Mouse (Mus musculus) MEL (cell line): Measurements from ENCODE around the gene Wfs1. TPM values are rescaled to one million over a fixed set of nuclear protein-coding genes. Genes with fewer than 3 reads are reported as not detected.

Experiments
- DNase-seq: peaks from one replicate; pipeline ENCODE4 v3.0.0; 2011; ENCODE audit warnings: low read depth, low spot score
- H3K27ac ChIP-seq: 2 replicates; pipeline ENCODE4 v1.5.1; 2012; ENCODE audit warnings: low read depth, mild to moderate bottlenecking, control low read depth, low read length, moderate library complexity; ENCODE audit not compliant: control insufficient read depth
- H3K27me3 ChIP-seq, 2 experiments: fragments of 150-350 bp in 1 of 2; sonication (generic) in 1 of 2; 2 replicates each; pipeline ENCODE4 v1.6.1; 2012; ENCODE audit warnings: low read length in 2 of 2, mild to moderate bottlenecking in 2 of 2, improper control_type of control experiment in 1 of 2, moderate library complexity in 1 of 2; ENCODE audit not compliant: insufficient read depth in 2 of 2, control insufficient read depth in 1 of 2
- H3K36me3 ChIP-seq, 2 experiments: 2 replicates each; pipeline ENCODE4 v1.6.1; 2012 to 2014; ENCODE audit warnings: low read length in 2 of 2, improper control_type of control experiment in 1 of 2, inconsistent platforms in 1 of 2, mild to moderate bottlenecking in 1 of 2; ENCODE audit not compliant: insufficient read depth in 2 of 2, control insufficient read depth in 1 of 2
- H3K4me1 ChIP-seq, 2 experiments: fragments of 150-350 bp in 1 of 2; sonication (generic) in 1 of 2; 2 replicates each; pipeline ENCODE4 v1.6.1; 2012; ENCODE audit warnings: low read length in 2 of 2, improper control_type of control experiment in 1 of 2, mild to moderate bottlenecking in 1 of 2; ENCODE audit not compliant: insufficient read depth in 2 of 2, control insufficient read depth in 1 of 2
- H3K4me3 ChIP-seq, 2 experiments: fragments of 150-350 bp in 1 of 2; sonication (generic) in 1 of 2; 2 replicates each; pipeline ENCODE4 v1.5.1; 2012; ENCODE audit warnings: low read depth in 2 of 2, low read length in 2 of 2, mild to moderate bottlenecking in 2 of 2, moderate library complexity in 2 of 2, control low read depth in 1 of 2, improper control_type of control experiment in 1 of 2; ENCODE audit not compliant: control insufficient read depth in 1 of 2, insufficient read depth in 1 of 2
- H3K79me2 ChIP-seq: 2 replicates; pipeline ENCODE4 v1.6.1; 2012; ENCODE audit warnings: mild to moderate bottlenecking, low read length, moderate library complexity; ENCODE audit not compliant: control insufficient read depth, poor library complexity, insufficient read depth
- H3K9ac ChIP-seq: 2 replicates; pipeline ENCODE4 v1.6.1; 2012; ENCODE audit warnings: low read depth, mild to moderate bottlenecking, control low read depth, low read length, moderate library complexity; ENCODE audit not compliant: control insufficient read depth, poor library complexity, severe bottlenecking
- H3K9me3 ChIP-seq: fragments of 150-350 bp; sonication (generic); replicated peaks from 2 replicates; pipeline ENCODE4 v1.6.1; 2012; ENCODE audit warnings: mild to moderate bottlenecking, low read length, improper control_type of control experiment, moderate library complexity; ENCODE audit not compliant: insufficient read depth
- BHLHE40 ChIP-seq: IDR thresholded peaks from 2 replicates; pipeline ENCODE4 v1.6.1; 2012; ENCODE audit warnings: low read depth, mild to moderate bottlenecking, inconsistent platforms, low read length, improper control_type of control experiment, borderline replicate concordance
- CTCF ChIP-seq, 3 experiments: IDR thresholded peaks in 2 of 3; conservative IDR thresholded peaks in 1 of 3; 2 replicates each; pipeline ENCODE4 v1.5.1; 2011 to 2012; ENCODE audit warnings: low read length in 3 of 3, low read depth in 2 of 3, mild to moderate bottlenecking in 2 of 3, improper control_type of control experiment in 1 of 3, inconsistent platforms in 1 of 3, mixed read lengths in 1 of 3, moderate library complexity in 1 of 3; ENCODE audit not compliant: control insufficient read depth in 1 of 3, insufficient read depth in 1 of 3, poor library complexity in 1 of 3, severe bottlenecking in 1 of 3
- E2F4 ChIP-seq: IDR thresholded peaks from 2 replicates; pipeline ENCODE4 v1.6.1; 2011; ENCODE audit warnings: low read depth, low read length, improper control_type of control experiment, borderline replicate concordance
- ETS1 ChIP-seq: IDR thresholded peaks from 2 replicates; pipeline ENCODE4 v1.6.1; 2012; ENCODE audit warnings: low read depth, mild to moderate bottlenecking, inconsistent platforms, low read length, improper control_type of control experiment, moderate library complexity
- GABPA ChIP-seq: IDR thresholded peaks from 2 replicates; pipeline ENCODE4 v1.6.1; 2012; ENCODE audit warnings: low read depth, mild to moderate bottlenecking, inconsistent platforms, low read length, improper control_type of control experiment, moderate library complexity
- GATA1 ChIP-seq: IDR thresholded peaks from 2 replicates; pipeline ENCODE4 v1.6.1; 2011; ENCODE audit warnings: low read depth, low read length, improper control_type of control experiment
- MAX ChIP-seq: IDR thresholded peaks from 2 replicates; pipeline ENCODE4 v1.6.1; 2011; ENCODE audit warnings: low read length, improper control_type of control experiment
- MEF2A ChIP-seq: IDR thresholded peaks from 2 replicates; pipeline ENCODE4 v1.6.1; 2014; ENCODE audit warnings: low read depth, mild to moderate bottlenecking, inconsistent platforms, low read length, improper control_type of control experiment; ENCODE audit not compliant: poor library complexity, insufficient replicate concordance, severe bottlenecking; ENCODE audit errors: extremely low read depth
- MYC ChIP-seq: IDR thresholded peaks from 2 replicates; pipeline ENCODE4 v1.6.1; 2011; ENCODE audit warnings: low read depth, mild to moderate bottlenecking, low read length, improper control_type of control experiment, moderate library complexity
- NELFE ChIP-seq: IDR thresholded peaks from 2 replicates; pipeline ENCODE4 v1.6.1; 2011; ENCODE audit warnings: low read depth, low read length, improper control_type of control experiment
- NRF1 ChIP-seq: IDR thresholded peaks from 2 replicates; pipeline ENCODE4 v1.6.1; 2014; ENCODE audit warnings: low read depth, mild to moderate bottlenecking, inconsistent platforms, low read length, improper control_type of control experiment, moderate library complexity; ENCODE audit not compliant: poor library complexity, insufficient read depth, severe bottlenecking
- POLR2AphosphoS2 ChIP-seq: IDR thresholded peaks from 2 replicates; pipeline ENCODE4 v1.6.1; 2011; ENCODE audit warnings: low read length, improper control_type of control experiment
- RCOR1 ChIP-seq: IDR thresholded peaks from 2 replicates; pipeline ENCODE4 v1.6.1; 2012; ENCODE audit warnings: low read depth, mild to moderate bottlenecking, inconsistent platforms, low read length, improper control_type of control experiment
- SIN3A ChIP-seq: IDR thresholded peaks from 2 replicates; pipeline ENCODE4 v1.6.1; 2012; ENCODE audit warnings: low read length, improper control_type of control experiment, inconsistent platforms
- SMC3 ChIP-seq: IDR thresholded peaks from 2 replicates; pipeline ENCODE4 v1.6.1; 2011; ENCODE audit warnings: low read depth, low read length, improper control_type of control experiment
- TAL1 ChIP-seq: IDR thresholded peaks from 2 replicates; pipeline ENCODE4 v1.6.1; 2012; ENCODE audit warnings: mild to moderate bottlenecking, inconsistent platforms, low read length, moderate library complexity, mixed read lengths
- TBP ChIP-seq: IDR thresholded peaks from 2 replicates; pipeline ENCODE4 v1.8.0; 2011; ENCODE audit warnings: low read depth, low read length, improper control_type of control experiment
- USF1 ChIP-seq: IDR thresholded peaks from 2 replicates; pipeline ENCODE4 v1.6.1; 2014; ENCODE audit warnings: low read depth, mild to moderate bottlenecking, inconsistent platforms, low read length, improper control_type of control experiment, moderate library complexity
- USF2 ChIP-seq, 2 experiments: IDR thresholded peaks; 2 replicates each; pipeline ENCODE4 v1.6.1; 2011 to 2012; ENCODE audit warnings: improper control_type of control experiment in 2 of 2, low read length in 2 of 2, borderline replicate concordance in 1 of 2, inconsistent platforms in 1 of 2, low read depth in 1 of 2, mild to moderate bottlenecking in 1 of 2; ENCODE audit not compliant: insufficient read depth in 1 of 2
- ZC3H11A ChIP-seq: IDR thresholded peaks from 2 replicates; pipeline ENCODE4 v1.6.1; 2012; ENCODE audit warnings: low read depth, mild to moderate bottlenecking, inconsistent platforms, low read length, improper control_type of control experiment
- ZNF384 ChIP-seq: IDR thresholded peaks from 2 replicates; pipeline ENCODE4 v1.6.1; 2012; ENCODE audit warnings: low read depth, mild to moderate bottlenecking, inconsistent platforms, low read length, improper control_type of control experiment
- polyA plus RNA-seq, 2 experiments: library from polyadenylated mRNA; stranded (reverse) in 1 of 2; unstranded in 1 of 2; fragments of >175 nt in 1 of 2; fragments of >200 nt in 1 of 2; gene quantifications; 2 replicates each; pipeline versions ENCODE4 v1.2.1 to v1.2.4; 2012; ENCODE audit warnings: low replicate concordance in 2 of 2, low read depth in 1 of 2; ENCODE audit not compliant: insufficient read length in 2 of 2, insufficient read depth in 1 of 2, missing spikeins in 1 of 2
- total RNA-seq: library from RNA; depleted of rRNA; stranded (reverse); fragments of 300-350 nt; gene quantifications from 2 replicates; pipeline ENCODE4 v1.2.3, GENCODE M21; 2012; rRNA removed

The Wfs1 gene
- total RNA-seq (not detected in 2 replicates), polyA plus RNA-seq (not detected)

GRCm38 (mm10) chr5:36988781-36989624 is at the start of gene Wfs1:
TSS of gene Wfs1 (minus strand) at chr5:36989205.
- H3K79me2 ChIP-seq, result no peaks in the 10 kb centered on the region
- no peaks in the 10 kb centered on the region for H3K27me3 ChIP-seq
- no peak within 1 kb of the TSS for H3K4me3 ChIP-seq
- H3K27ac ChIP-seq, result no peak within 1 kb of the TSS
- H3K9ac ChIP-seq, result no peak within 1 kb of the TSS
- H3K9me3 ChIP-seq, result no peaks in the 10 kb centered on the region; the same call in 1 of the 2 replicates
- H3K4me1 ChIP-seq, result no peaks in the 10 kb centered on the region
- no peaks in the 10 kb centered on the region for H3K36me3 ChIP-seq
- DNase-seq, result no peak
- TF ChIP-seq ZC3H11A (no peak), NRF1 (no peak), ETS1 (no peak), TAL1 (no peak), BHLHE40 (no peak), SMC3 (no peak), GABPA (no peak), SIN3A (no peak)

DNA sequence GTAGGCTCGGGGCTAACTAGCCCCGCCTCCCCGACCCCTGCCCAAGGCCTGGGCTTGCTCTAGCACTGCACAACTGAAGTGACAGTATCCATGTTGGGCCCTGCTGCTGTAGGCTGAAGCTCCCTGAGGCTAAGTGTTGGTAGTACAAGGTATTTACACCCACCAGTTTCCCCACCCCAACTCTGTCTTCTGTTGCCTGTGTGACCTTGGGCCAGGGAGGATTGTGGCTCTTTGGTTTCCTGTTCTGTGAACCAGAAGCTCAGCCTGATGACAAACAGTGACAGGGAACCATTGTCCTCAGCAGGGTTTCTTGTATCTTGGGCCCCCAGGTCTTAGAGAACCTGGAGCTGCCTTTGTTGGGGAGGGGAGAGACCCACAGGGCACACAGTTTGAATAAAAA is 47.9 kb upstream of the Wfs1 start:
- Histone ChIP-seq H3K9me3 (no peaks in the 10 kb centered on the region), H3K9ac (no peak overlapping the region), H3K27ac (no peak overlapping the region), H3K79me2 (no peaks in the 10 kb centered on the region), H3K36me3 (no peaks in the 10 kb centered on the region), H3K4me3 (no peak overlapping the region), H3K27me3 (no peaks in the 10 kb centered on the region), H3K4me1 (no peaks in the 10 kb centered on the region)
- no peak for DNase-seq
- TF ChIP-seq POLR2AphosphoS2, result no peak
- no peak for TF ChIP-seq ZNF384
- TF ChIP-seq USF1, result no peak
- TF ChIP-seq MAX, result no peak
- TF ChIP-seq NRF1, result no peak

- H3K9ac ChIP-seq, result no peak overlapping the region
- H3K27ac ChIP-seq, result no peak overlapping the region
- H3K27me3 ChIP-seq, result no peaks in the 10 kb centered on the region
- H3K79me2 ChIP-seq, result no peaks in the 10 kb centered on the region
- no peak overlapping the region for H3K4me3 ChIP-seq
- H3K4me1 ChIP-seq, result no peaks in the 10 kb centered on the region
- H3K36me3 ChIP-seq, result no peaks in the 10 kb centered on the region
- H3K9me3 ChIP-seq, result no peaks in the 10 kb centered on the region
- no peak for TF ChIP-seq MEF2A
- no peak for TF ChIP-seq E2F4
- no peak for TF ChIP-seq TAL1
- no peak for TF ChIP-seq CTCF (IDR thresholded peaks at IDR 0.05 in 2 of 3, conservative IDR thresholded peaks at IDR 0.05 in 1 of 3; ENCODE audit: control insufficient read depth in 1 of 3, insufficient read depth in 1 of 3, low read depth in 2 of 3, low read length in 3 of 3, poor library complexity in 1 of 3, severe bottlenecking in 1 of 3)
- no peak for TF ChIP-seq NELFE
- no peak for TF ChIP-seq USF2 (IDR thresholded peaks at IDR 0.05; ENCODE audit: borderline replicate concordance in 1 of 2, insufficient read depth in 1 of 2, low read depth in 1 of 2, low read length in 2 of 2)
- no peak for TF ChIP-seq MYC
- TF ChIP-seq BHLHE40, result no peak
- TF ChIP-seq GATA1, result no peak
- TF ChIP-seq TBP, result no peak
- no peak for TF ChIP-seq RCOR1
- DNase-seq, result no peak
Observed at GRCm38 (mm10) chr5:37035896-37036295, 46.9 kb upstream of the Wfs1 start.
